Mouse (Mus musculus): Measurements from ENCODE around the gene Phc3.

Gene Phc3

DNA sequence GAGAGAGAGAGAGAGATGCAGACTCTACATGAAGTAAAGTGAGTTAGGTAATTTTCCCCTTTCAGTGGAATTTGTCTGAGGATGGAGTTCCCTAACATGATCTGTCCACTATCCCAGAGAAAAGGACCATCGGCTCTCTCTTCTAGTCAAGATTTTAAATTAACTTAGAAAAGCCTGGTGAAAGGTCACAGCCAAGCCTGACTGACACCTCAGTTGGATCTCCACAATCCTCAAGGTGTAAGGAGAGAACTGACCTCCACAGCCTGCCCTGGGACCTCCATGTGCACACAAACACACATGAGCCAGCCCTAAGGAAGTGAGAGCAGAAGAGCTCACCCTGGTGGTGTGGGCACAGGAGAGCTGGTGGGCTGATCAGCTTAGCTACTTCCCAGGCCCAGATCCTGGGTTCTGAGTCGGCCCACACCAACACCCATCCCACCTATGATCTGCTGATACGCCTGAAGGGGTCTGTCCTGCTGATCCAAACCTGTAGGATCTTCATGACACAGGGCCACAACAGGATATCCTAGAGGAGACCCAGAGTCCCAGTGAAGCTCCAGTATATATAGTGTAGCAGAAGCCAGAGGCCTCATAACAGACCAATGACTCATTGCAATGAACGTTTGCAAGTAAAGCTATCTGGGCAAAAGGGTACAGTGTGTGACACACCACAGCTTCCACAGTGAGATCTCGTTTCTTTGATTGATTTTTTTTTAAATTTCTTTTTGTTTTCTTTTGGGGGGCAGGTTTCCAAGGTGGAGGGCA, 12.6 kb upstream of the Phc3 start:
- in situ Hi-C loops (cut with MboI; ENCODE audit: low sequenced_read_pairs) = no loop called here

DNA sequence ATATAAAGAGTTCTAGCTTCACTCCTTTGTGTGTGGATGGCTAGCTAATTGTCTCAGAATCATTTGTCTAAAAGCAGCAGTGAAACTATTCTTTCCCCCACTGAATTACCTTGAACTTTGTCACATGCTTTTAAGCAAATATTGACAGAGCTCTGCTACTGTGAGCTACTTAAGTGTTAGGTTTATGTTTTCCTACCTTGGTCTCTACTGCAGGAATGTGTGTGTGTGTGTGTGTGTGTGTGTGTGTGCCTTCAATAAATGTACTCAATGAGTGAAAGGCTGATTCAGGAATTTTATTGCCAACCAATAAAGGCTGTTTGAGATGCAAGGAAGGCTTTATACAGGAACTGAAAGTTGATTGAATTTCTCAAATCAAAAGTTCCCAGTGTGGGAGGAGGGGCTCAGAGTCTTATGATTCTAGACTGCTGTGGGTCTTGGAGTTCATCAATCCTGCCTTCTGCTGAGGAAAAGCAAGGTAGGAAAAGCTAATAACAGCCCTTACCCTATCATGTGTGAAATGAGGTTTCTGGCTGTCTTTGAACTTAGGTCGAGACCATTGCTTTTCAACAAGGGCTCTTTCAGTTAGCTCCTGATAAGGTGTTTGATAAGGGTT, 7.9 kb upstream of the Phc3 start:
- in situ Hi-C loops (cut with MboI; ENCODE audit: low sequenced_read_pairs) = no loop called here

DNA sequence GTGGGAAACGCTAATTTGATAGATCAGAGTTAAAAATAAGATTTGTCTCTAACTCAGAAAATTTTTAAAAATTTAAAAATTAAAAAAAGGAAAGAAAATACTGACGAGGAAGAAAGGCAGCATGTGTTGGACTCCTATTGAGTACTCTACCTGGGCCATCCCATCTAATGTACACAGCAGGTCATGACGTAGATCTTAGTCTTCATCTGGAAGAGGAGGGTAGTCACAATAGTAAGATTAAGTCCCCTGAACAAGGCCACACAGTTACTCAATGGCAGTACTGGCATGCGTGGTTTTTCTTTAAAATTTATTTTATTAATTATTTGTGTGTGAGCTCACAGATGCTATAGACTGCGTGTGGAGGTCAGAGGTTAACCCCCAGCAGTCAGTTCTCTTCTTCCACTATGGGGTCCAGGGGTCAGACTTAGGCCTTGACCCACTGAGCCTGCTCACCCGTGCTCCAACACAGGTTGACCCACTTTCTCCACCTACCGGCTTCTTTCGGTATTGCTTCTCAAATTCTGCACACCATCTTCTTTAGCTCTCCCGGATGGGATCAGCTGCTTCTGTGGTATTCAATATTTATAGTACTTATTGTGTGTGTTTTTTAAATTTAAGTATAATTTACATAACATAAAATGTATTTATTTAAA, 6.0 kb upstream of the Phc3 start:
- in situ Hi-C loops (cut with MboI; ENCODE audit: low sequenced_read_pairs) = no loop called here

DNA sequence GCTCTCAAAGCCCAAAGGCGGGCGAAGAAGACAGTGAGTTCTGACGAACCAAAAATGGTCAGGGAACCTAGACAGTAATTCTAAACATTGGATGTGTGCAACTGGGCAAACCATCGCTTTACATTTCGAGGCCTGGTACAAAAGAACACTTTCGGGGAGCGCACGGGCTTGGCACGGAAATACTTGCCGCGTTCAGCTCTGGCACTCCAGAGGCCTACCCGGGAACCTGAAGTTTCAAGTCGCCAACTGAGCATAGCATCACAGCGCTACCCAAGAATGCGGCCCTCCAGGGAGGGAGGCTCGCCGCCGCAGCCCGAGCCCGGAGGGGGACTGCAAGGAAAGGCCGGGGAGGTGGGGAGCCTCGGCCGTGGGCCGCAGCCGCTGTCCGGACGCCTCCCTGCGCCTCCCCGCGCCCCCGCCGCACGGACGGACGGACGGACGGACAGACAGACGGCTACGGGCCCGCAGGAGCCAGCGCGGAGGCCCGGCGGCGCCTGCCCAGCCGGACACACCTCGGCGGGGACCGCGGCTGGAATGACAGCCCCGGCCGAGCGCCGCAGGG, 603 bp downstream of the Phc3 start:
- in situ Hi-C loops (cut with MboI; ENCODE audit: low sequenced_read_pairs) = loop anchor here (25.0 kb wide), 1 partner anchor 381 kb away; the partner anchor contains the start of gene Actrt3

DNA sequence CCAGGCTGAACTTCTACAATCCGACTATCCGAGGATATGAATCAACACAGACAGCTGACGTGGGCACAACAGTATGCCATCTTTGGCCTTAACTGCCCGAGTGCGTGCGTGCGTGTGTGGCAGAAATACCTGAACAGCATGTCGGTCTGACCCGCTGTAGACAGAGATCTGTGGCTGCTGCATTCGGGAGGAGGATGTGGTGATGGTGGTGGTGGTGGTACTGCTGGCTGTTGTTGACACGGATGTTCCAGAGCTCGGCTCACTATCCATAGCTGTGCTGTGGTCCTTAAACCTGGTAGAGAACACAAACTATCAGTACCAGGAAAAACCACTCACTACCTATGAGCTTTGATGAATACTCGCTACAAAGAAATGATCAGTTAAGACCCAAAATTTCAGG, 3.6 kb downstream of the Phc3 start:
- in situ Hi-C loops (cut with MboI; ENCODE audit: low sequenced_read_pairs) = loop anchor here (25.0 kb wide), 1 partner anchor 378 kb away; the partner anchor contains the start of gene Actrt3

DNA sequence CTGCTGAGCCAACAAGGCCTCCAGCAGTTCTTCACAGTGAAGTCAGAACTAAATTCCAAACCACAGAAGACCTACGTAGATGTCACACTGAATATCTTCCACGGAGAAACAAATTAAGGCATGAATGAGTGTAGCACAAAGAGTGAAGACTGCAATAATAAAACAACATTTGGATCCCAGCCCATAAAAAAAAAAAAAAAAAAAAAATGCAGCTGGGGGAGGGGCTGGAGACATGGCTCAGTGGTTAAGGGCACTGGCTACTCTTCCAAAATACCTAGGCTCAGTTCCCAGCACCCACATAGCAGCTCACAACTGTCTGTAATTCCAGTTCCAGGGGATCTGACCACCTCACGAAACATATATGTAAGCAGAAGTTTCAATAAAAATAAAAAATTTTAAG, 5.0 kb downstream of the Phc3 start:
- in situ Hi-C loops (cut with MboI; ENCODE audit: low sequenced_read_pairs) = loop anchor here (25.0 kb wide), 1 partner anchor 377 kb away; the partner anchor contains the start of gene Actrt3

DNA sequence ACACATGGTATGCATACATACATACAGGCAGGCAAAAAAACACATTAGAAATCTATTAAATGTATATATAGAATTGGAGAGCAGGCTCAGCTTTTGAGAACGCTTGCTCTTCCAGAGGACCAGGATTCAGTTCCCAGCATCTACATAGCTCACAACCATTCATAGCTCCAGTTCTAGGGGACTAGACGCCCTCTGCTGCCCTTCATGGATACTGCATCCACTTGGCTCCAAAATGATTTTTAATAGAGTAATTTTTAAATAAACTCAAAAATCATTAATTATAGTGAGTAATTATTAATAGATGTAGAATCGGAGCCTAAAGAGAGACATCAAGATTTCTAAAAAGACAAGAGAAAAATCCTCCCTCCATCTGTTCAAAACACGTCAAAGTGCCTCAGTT, 6.1 kb downstream of the Phc3 start:
- in situ Hi-C loops (cut with MboI; ENCODE audit: low sequenced_read_pairs) = loop anchor here (25.0 kb wide), 1 partner anchor 376 kb away; the partner anchor contains the start of gene Actrt3

DNA sequence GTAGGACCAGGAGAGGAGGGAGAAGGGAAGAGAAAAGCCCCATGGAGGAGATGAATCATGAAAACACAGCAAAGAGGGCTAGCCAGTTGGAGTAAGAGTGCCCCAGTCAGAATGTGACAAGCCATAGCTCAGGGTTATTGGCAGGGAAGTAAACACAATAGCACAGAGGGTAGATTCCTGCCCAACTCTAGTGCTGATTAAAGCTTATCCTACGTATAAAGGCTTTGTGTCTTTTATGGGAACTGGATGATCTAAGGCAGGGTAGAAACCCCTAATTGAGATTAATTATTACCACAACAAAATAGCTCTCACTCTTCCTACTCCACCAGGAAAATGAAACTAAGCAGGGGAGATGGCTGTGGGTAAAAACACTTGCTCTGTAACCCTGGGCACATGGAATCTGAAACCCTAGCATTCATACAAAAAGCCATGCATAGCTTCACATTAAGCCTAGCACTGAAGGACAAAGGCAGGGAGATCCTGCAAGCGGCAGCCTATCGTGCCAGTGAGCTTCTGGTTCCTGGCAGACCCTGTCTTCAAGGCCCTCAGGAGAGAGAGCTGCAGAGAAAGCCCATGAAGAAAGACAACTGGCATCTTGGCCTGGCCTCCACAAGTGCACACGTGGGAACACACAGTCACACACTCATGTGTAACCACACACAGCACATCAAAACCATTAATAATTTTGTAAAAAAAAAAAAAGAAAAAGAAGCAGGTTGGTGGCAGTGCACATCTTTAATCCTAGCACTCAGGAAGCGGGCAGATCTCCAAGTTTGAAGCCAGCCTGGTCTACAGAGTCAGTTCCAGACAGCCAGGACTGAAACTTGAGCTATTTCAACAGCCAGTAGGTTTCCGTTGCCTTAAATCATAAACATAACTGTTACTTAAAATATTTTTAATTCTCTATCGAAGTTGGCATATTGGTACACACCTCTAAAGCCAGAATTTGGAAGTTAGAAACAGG, 9.1 kb downstream of the Phc3 start:
- in situ Hi-C loops (cut with MboI; ENCODE audit: low sequenced_read_pairs) = loop anchor here (25.0 kb wide), 1 partner anchor 373 kb away; the partner anchor contains the start of gene Actrt3

DNA sequence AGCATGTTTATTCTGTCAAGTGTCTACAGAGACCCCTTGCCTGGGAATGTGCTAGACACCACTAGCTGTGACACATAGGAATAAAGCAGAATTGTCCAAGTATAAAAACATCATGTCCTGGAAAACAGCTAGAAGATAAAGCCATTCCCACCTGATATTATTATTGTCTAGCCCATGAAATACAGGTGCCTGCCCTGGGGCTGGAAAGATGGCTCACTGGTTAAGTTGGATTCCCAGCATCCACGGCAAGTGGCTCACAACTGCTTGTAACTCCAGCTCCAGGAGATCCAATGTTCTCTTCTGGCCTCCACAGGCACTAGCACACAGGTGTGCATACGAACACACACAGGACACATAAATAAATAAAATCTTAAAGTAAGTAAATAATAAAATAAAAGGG, 10.5 kb downstream of the Phc3 start:
- in situ Hi-C loops (cut with MboI; ENCODE audit: low sequenced_read_pairs) = loop anchor here (25.0 kb wide), 1 partner anchor 371 kb away; the partner anchor contains the start of gene Actrt3

DNA sequence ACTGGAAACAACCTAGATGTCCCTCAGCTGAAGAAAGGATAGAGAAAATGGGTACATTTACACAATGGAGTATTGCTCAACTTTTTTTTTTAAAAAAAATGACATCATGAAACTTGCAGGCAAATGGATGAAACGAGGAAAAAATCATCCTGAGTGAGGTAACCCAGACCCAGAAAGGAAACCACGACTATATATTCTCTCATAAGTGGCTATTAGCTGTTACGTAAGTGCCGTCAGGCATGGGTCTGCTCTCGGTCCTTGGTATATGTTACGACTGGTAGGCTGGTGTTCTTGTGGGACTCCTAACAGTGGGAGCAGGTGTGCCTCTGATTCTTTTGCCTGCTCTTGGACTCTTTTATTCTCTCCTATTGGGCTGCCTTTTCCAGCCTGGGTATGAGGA, 12.9 kb downstream of the Phc3 start:
- in situ Hi-C loops (cut with MboI; ENCODE audit: low sequenced_read_pairs) = loop anchor here (25.0 kb wide), 1 partner anchor 369 kb away; the partner anchor contains the start of gene Actrt3

DNA sequence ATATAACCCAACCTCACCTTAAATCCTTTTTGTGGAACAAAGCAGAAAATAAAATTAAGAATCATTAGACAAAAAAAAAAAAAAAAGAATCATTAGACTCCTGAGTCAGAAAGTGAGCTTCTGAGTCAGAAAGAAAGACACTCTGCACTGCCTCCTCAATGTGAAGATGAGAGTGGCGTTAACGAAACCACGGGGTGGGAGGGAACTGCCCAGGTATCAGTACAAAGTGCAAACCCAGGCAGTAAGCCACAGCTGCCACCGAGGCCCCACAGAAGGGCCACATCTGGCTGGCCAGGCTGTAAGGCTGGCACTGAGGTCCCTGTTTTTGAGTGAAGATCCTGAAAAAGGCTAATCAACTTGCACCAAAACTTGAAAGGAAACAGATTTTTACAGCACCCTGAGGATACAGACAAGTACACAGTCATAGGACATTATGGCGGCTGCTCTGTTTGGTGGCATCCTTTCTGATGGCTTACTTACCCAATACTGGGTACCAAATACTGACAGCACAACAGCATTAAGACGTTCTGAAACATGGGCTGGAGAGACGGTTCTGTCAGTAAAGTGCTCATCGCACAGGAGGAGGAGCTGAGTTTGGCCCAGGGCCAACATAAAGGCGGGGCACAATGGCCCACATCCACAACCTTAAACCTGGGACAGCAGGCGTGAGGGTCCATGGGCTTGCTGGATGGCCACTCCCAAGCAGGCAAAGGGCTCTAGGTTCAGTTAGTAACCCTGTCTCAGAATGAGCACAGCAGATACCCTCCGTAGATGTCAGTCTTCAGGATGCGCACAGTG, 16.7 kb downstream of the Phc3 start:
- in situ Hi-C loops (cut with MboI; ENCODE audit: low sequenced_read_pairs) = loop anchor here (25.0 kb wide), 1 partner anchor 365 kb away; the partner anchor contains the start of gene Actrt3

DNA sequence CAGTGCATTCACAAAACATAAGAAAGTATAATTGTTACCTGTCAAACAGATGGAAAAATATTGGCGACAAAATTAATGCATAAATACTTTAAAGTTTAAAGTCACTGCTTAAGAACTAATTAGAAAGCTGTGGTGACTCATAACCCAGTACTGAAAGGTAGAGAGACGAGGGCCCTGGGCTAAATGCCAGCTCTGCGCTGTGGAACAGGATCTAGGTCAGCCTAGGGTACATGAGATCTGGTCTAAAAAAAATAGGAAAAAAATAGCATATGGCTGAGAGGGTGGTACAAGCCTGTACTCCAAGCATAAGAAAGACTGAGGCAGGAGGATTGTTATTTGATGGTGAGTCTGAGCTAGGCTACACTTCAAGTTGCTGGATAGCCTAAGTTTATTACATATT, 17.6 kb downstream of the Phc3 start:
- in situ Hi-C loops (cut with MboI; ENCODE audit: low sequenced_read_pairs) = loop anchor here (25.0 kb wide), 1 partner anchor 364 kb away; the partner anchor contains the start of gene Actrt3

DNA sequence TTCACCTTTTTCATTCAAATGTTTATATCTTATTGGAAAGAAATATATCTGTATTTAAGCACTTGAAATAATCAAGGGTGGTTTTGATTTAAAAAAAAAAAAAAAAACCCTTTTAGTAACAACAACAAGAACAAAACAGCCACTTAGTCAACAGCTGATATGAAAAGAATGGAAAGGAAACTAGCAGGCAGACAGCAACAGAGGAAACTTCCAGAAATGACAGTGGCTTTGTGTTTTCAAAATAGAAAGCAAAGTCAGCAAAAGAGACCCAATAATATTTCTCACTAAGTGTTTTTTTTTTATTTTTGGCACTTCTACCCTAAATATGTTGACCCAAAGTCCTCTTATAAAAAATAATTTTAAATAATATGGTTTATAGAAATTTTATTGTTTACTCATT, 34.8 kb downstream of the Phc3 start:
- in situ Hi-C loops (cut with MboI; ENCODE audit: low sequenced_read_pairs) = no loop called here

DNA sequence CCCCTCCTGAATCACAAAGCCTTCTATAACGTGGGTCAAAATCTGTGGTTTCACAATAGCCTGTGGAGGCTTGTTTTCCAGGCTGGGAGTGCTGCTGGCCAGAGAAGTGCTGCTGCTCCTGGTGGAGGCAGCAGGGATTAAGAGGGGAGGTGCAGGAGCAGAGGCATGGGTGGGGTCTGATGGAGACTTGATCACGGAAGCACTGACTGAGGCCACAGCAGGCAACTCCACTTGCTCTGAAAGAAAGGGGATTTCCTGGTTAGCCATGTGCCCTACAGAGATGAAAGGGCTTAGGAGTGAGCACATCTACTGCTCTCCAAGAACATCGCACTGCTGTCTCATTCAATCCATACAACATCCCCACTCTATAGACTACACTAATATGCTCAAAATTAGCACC, 39.4 kb downstream of the Phc3 start:
- in situ Hi-C loops (cut with MboI; ENCODE audit: low sequenced_read_pairs) = no loop called here

DNA sequence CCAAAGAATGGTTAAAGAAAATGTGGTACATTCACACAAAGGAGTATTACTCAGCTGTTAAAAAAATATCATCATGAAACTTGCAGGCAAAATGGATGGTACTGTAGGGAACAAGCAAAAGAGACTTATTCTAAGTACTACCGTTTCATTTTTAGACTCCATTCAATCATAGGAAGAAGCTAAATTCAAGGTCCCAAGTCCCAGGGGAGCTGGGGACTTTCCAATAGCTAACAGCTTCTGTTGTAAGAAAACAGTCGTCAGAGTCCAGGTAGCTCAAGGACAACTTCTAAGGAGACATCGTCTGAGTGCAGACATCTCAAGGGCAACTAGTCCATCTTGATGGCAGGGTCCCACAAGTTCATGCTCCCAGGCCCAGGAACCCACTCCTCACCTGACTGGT, 41.6 kb downstream of the Phc3 start:
- in situ Hi-C loops (cut with MboI; ENCODE audit: low sequenced_read_pairs) = no loop called here

DNA sequence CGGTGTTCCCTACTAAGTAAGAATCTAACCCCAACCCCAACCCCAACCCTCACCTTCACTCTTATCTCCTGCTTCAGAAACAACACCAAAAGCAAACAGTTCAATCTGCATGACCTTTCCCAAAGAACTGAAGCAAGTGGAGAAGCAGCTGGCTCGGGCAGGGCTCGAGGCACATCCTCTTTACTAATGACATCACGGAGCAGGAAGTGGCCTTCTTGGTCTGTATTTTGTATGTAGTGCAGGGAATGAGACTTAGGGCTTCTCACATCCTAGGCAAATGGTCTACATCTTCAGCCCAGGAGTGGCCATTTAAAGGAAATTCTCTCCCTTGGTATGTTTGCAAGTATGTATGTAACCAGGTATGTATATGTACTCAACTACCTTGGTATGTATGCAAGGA, 52.1 kb downstream of the Phc3 start:
- in situ Hi-C loops (cut with MboI; ENCODE audit: low sequenced_read_pairs) = no loop called here

DNA sequence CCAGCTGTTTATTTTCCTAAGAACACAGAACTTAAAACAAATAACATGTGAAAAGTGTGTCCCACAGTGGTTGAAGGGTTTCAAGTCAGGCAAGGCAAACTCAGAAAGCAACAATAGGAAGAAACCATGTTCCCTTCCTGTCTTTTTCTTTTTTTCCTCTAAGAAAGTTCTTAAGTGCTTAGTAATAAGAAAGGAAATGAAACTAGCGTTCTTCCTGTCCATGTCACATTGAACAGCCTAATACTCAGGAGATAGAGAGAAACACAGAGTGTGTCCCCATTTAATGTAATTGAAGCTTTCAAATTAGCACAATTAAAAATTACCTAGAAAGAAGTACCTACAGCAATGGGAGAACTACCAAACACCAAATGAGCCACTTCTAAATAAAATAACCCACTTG, 64.6 kb downstream of the Phc3 start:
- in situ Hi-C loops (cut with MboI; ENCODE audit: low sequenced_read_pairs) = no loop called here

DNA sequence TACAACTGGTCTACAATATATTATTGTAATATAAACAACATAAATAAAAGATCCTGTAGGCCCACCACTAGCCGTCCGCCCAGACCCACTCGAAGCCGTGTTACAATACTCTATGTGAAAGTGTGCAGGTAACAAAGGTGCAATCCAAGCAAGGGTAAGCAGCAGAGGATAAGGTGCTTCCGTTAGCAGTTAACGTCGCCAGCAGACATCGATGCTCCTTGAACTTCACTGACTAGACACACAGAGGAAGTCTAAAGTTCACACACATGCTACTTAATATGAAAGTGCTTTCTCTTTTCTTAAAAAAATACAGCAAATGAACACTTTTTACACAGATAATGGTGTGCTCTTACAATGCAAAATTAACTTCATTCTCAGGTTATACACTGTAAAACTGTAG, 69.8 kb downstream of the Phc3 start:
- in situ Hi-C loops (cut with MboI; ENCODE audit: low sequenced_read_pairs) = no loop called here

DNA sequence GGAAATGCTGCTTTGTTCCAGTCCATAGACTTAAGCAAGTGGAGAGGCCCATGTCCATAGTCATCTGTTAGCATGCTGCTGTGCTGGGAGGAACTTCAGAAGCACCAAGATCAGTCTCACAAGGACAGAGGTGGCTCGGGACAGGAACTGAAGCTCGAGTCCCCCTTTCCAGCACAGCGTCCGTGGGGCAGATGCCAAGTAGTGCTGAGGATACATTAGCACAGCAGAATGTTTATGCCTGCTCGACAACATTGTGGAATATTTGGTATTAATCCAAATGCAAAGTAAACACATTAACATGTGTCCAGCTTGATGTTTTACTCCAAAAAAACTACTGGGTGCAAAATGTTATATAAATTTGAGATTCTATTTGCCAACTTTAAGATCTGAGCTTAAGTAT, 72.5 kb downstream of the Phc3 start:
- in situ Hi-C loops (cut with MboI; ENCODE audit: low sequenced_read_pairs) = no loop called here

Measured in CH12F3 (cell line).